Mouse (Mus musculus) MEL (cell line): Measurements from ENCODE around the gene Atpaf2. TPM values are rescaled to one million over a fixed set of nuclear protein-coding genes. Genes with fewer than 3 reads are reported as not detected.

ENCODE experiments used
- DNase-seq: peaks from one replicate; pipeline ENCODE4 v3.0.0; 2011; ENCODE audit warnings: low read depth, low spot score
- H3K27ac ChIP-seq: 2 replicates; pipeline ENCODE4 v1.5.1; 2012; ENCODE audit warnings: low read depth, mild to moderate bottlenecking, control low read depth, low read length, moderate library complexity; ENCODE audit not compliant: control insufficient read depth
- H3K27me3 ChIP-seq, 2 experiments: fragments of 150-350 bp in 1 of 2; sonication (generic) in 1 of 2; 2 replicates each; pipeline ENCODE4 v1.6.1; 2012; ENCODE audit warnings: low read length in 2 of 2, mild to moderate bottlenecking in 2 of 2, improper control_type of control experiment in 1 of 2, moderate library complexity in 1 of 2; ENCODE audit not compliant: insufficient read depth in 2 of 2, control insufficient read depth in 1 of 2
- H3K36me3 ChIP-seq, 2 experiments: 2 replicates each; pipeline ENCODE4 v1.6.1; 2012 to 2014; ENCODE audit warnings: low read length in 2 of 2, improper control_type of control experiment in 1 of 2, inconsistent platforms in 1 of 2, mild to moderate bottlenecking in 1 of 2; ENCODE audit not compliant: insufficient read depth in 2 of 2, control insufficient read depth in 1 of 2
- H3K4me1 ChIP-seq, 2 experiments: fragments of 150-350 bp in 1 of 2; sonication (generic) in 1 of 2; 2 replicates each; pipeline ENCODE4 v1.6.1; 2012; ENCODE audit warnings: low read length in 2 of 2, improper control_type of control experiment in 1 of 2, mild to moderate bottlenecking in 1 of 2; ENCODE audit not compliant: insufficient read depth in 2 of 2, control insufficient read depth in 1 of 2
- H3K4me3 ChIP-seq, 2 experiments: fragments of 150-350 bp in 1 of 2; sonication (generic) in 1 of 2; 2 replicates each; pipeline ENCODE4 v1.5.1; 2012; ENCODE audit warnings: low read depth in 2 of 2, low read length in 2 of 2, mild to moderate bottlenecking in 2 of 2, moderate library complexity in 2 of 2, control low read depth in 1 of 2, improper control_type of control experiment in 1 of 2; ENCODE audit not compliant: control insufficient read depth in 1 of 2, insufficient read depth in 1 of 2
- H3K79me2 ChIP-seq: 2 replicates; pipeline ENCODE4 v1.6.1; 2012; ENCODE audit warnings: mild to moderate bottlenecking, low read length, moderate library complexity; ENCODE audit not compliant: control insufficient read depth, poor library complexity, insufficient read depth
- H3K9ac ChIP-seq: 2 replicates; pipeline ENCODE4 v1.6.1; 2012; ENCODE audit warnings: low read depth, mild to moderate bottlenecking, control low read depth, low read length, moderate library complexity; ENCODE audit not compliant: control insufficient read depth, poor library complexity, severe bottlenecking
- H3K9me3 ChIP-seq: fragments of 150-350 bp; sonication (generic); replicated peaks from 2 replicates; pipeline ENCODE4 v1.6.1; 2012; ENCODE audit warnings: mild to moderate bottlenecking, low read length, improper control_type of control experiment, moderate library complexity; ENCODE audit not compliant: insufficient read depth
- BHLHE40 ChIP-seq: IDR thresholded peaks from 2 replicates; pipeline ENCODE4 v1.6.1; 2012; ENCODE audit warnings: low read depth, mild to moderate bottlenecking, inconsistent platforms, low read length, improper control_type of control experiment, borderline replicate concordance
- CHD1 ChIP-seq: IDR thresholded peaks from 2 replicates; pipeline ENCODE4 v1.6.1; 2012; ENCODE audit warnings: low read depth, mild to moderate bottlenecking, inconsistent platforms, low read length, improper control_type of control experiment
- CHD2 ChIP-seq: IDR thresholded peaks from 2 replicates; pipeline ENCODE4 v1.6.1; 2011; ENCODE audit warnings: low read length, improper control_type of control experiment
- ELF1 ChIP-seq: IDR thresholded peaks from 2 replicates; pipeline ENCODE4 v1.6.1; 2014; ENCODE audit warnings: low read depth, mild to moderate bottlenecking, inconsistent platforms, low read length, improper control_type of control experiment, moderate library complexity
- EP300 ChIP-seq, 2 experiments: IDR thresholded peaks; 2 replicates each; pipeline ENCODE4 v1.6.1; 2011; ENCODE audit warnings: improper control_type of control experiment in 2 of 2, low read length in 2 of 2, low read depth in 1 of 2, mild to moderate bottlenecking in 1 of 2
- ETS1 ChIP-seq: IDR thresholded peaks from 2 replicates; pipeline ENCODE4 v1.6.1; 2012; ENCODE audit warnings: low read depth, mild to moderate bottlenecking, inconsistent platforms, low read length, improper control_type of control experiment, moderate library complexity
- GABPA ChIP-seq: IDR thresholded peaks from 2 replicates; pipeline ENCODE4 v1.6.1; 2012; ENCODE audit warnings: low read depth, mild to moderate bottlenecking, inconsistent platforms, low read length, improper control_type of control experiment, moderate library complexity
- GATA1 ChIP-seq: IDR thresholded peaks from 2 replicates; pipeline ENCODE4 v1.6.1; 2011; ENCODE audit warnings: low read depth, low read length, improper control_type of control experiment
- HCFC1 ChIP-seq: IDR thresholded peaks from 2 replicates; pipeline ENCODE4 v1.6.1; 2012; ENCODE audit warnings: low read depth, mild to moderate bottlenecking, inconsistent platforms, low read length, improper control_type of control experiment, moderate library complexity
- KAT2A ChIP-seq: conservative IDR thresholded peaks from 2 replicates; pipeline ENCODE4 v1.6.1; 2012; ENCODE audit warnings: low read depth, low read length, improper control_type of control experiment, inconsistent platforms
- MAX ChIP-seq: IDR thresholded peaks from 2 replicates; pipeline ENCODE4 v1.6.1; 2011; ENCODE audit warnings: low read length, improper control_type of control experiment
- MAZ ChIP-seq: IDR thresholded peaks from 2 replicates; pipeline ENCODE4 v1.6.1; 2012; ENCODE audit warnings: low read depth, mild to moderate bottlenecking, inconsistent platforms, low read length, improper control_type of control experiment
- MEF2A ChIP-seq: IDR thresholded peaks from 2 replicates; pipeline ENCODE4 v1.6.1; 2014; ENCODE audit warnings: low read depth, mild to moderate bottlenecking, inconsistent platforms, low read length, improper control_type of control experiment; ENCODE audit not compliant: poor library complexity, insufficient replicate concordance, severe bottlenecking; ENCODE audit errors: extremely low read depth
- MXI1 ChIP-seq: IDR thresholded peaks from 2 replicates; pipeline ENCODE4 v1.6.1; 2011; ENCODE audit warnings: mild to moderate bottlenecking, low read depth, low read length, improper control_type of control experiment
- MYB ChIP-seq: IDR thresholded peaks from 2 replicates; pipeline ENCODE4 v1.6.1; 2011; ENCODE audit warnings: mild to moderate bottlenecking, low read depth, low read length, improper control_type of control experiment
- MYC ChIP-seq: IDR thresholded peaks from 2 replicates; pipeline ENCODE4 v1.6.1; 2011; ENCODE audit warnings: low read depth, mild to moderate bottlenecking, low read length, improper control_type of control experiment, moderate library complexity
- NELFE ChIP-seq: IDR thresholded peaks from 2 replicates; pipeline ENCODE4 v1.6.1; 2011; ENCODE audit warnings: low read depth, low read length, improper control_type of control experiment
- NRF1 ChIP-seq: IDR thresholded peaks from 2 replicates; pipeline ENCODE4 v1.6.1; 2014; ENCODE audit warnings: low read depth, mild to moderate bottlenecking, inconsistent platforms, low read length, improper control_type of control experiment, moderate library complexity; ENCODE audit not compliant: poor library complexity, insufficient read depth, severe bottlenecking
- POLR2A ChIP-seq, 2 experiments: IDR thresholded peaks; 2 replicates each; pipeline ENCODE4 v1.6.1; 2011 to 2012; ENCODE audit warnings: low read length in 2 of 2, mild to moderate bottlenecking in 2 of 2, control low read depth in 1 of 2, improper control_type of control experiment in 1 of 2, low read depth in 1 of 2, moderate library complexity in 1 of 2; ENCODE audit not compliant: control insufficient read depth in 1 of 2, insufficient read depth in 1 of 2, poor library complexity in 1 of 2
- RAD21 ChIP-seq: IDR thresholded peaks from 2 replicates; pipeline ENCODE4 v1.6.1; 2011; ENCODE audit warnings: mild to moderate bottlenecking, low read depth, low read length, improper control_type of control experiment
- SIN3A ChIP-seq: IDR thresholded peaks from 2 replicates; pipeline ENCODE4 v1.6.1; 2012; ENCODE audit warnings: low read length, improper control_type of control experiment, inconsistent platforms
- TAL1 ChIP-seq: IDR thresholded peaks from 2 replicates; pipeline ENCODE4 v1.6.1; 2012; ENCODE audit warnings: mild to moderate bottlenecking, inconsistent platforms, low read length, moderate library complexity, mixed read lengths
- TBP ChIP-seq: IDR thresholded peaks from 2 replicates; pipeline ENCODE4 v1.8.0; 2011; ENCODE audit warnings: low read depth, low read length, improper control_type of control experiment
- TCF12 ChIP-seq: IDR thresholded peaks from 2 replicates; pipeline ENCODE4 v1.6.1; 2014; ENCODE audit warnings: low read depth, mild to moderate bottlenecking, inconsistent platforms, low read length, improper control_type of control experiment, moderate library complexity
- UBTF ChIP-seq: IDR thresholded peaks from 2 replicates; pipeline ENCODE4 v1.6.1; 2012; ENCODE audit warnings: low read depth, mild to moderate bottlenecking, inconsistent platforms, low read length, improper control_type of control experiment, moderate library complexity, borderline replicate concordance; ENCODE audit not compliant: insufficient read depth
- USF1 ChIP-seq: IDR thresholded peaks from 2 replicates; pipeline ENCODE4 v1.6.1; 2014; ENCODE audit warnings: low read depth, mild to moderate bottlenecking, inconsistent platforms, low read length, improper control_type of control experiment, moderate library complexity
- USF2 ChIP-seq, 2 experiments: IDR thresholded peaks; 2 replicates each; pipeline ENCODE4 v1.6.1; 2011 to 2012; ENCODE audit warnings: improper control_type of control experiment in 2 of 2, low read length in 2 of 2, borderline replicate concordance in 1 of 2, inconsistent platforms in 1 of 2, low read depth in 1 of 2, mild to moderate bottlenecking in 1 of 2; ENCODE audit not compliant: insufficient read depth in 1 of 2
- ZC3H11A ChIP-seq: IDR thresholded peaks from 2 replicates; pipeline ENCODE4 v1.6.1; 2012; ENCODE audit warnings: low read depth, mild to moderate bottlenecking, inconsistent platforms, low read length, improper control_type of control experiment
- ZMIZ1 ChIP-seq: IDR thresholded peaks from 2 replicates; pipeline ENCODE4 v1.6.1; 2012; ENCODE audit warnings: low read depth, mild to moderate bottlenecking, inconsistent platforms, low read length, improper control_type of control experiment, moderate library complexity
- polyA plus RNA-seq, 2 experiments: library from polyadenylated mRNA; stranded (reverse) in 1 of 2; unstranded in 1 of 2; fragments of >175 nt in 1 of 2; fragments of >200 nt in 1 of 2; gene quantifications; 2 replicates each; pipeline versions ENCODE4 v1.2.1 to v1.2.4; 2012; ENCODE audit warnings: low replicate concordance in 2 of 2, low read depth in 1 of 2; ENCODE audit not compliant: insufficient read length in 2 of 2, insufficient read depth in 1 of 2, missing spikeins in 1 of 2
- total RNA-seq: library from RNA; depleted of rRNA; stranded (reverse); fragments of 300-350 nt; gene quantifications from 2 replicates; pipeline ENCODE4 v1.2.3, GENCODE M21; 2012

Gene Atpaf2
- total and polyA plus RNA-seq, 3 experiments = 82.6 to 102 TPM; not detected in 1

- TF ChIP-seq MYC (peak; percentile 83), TCF12 (peak; percentile 62; the same call in 1 of the 2 replicates), USF1 (peak; percentile 99), SIN3A (peak; percentile 100), CHD2 (peak; percentile 95), NRF1 (no peak), HCFC1 (peak; percentile 97), ETS1 (peak; percentile 40; the same call in 1 of the 2 replicates), NELFE (peak; percentile 53; the same call in 1 of the 2 replicates), USF2 (IDR thresholded peaks at IDR 0.05; ENCODE audit: borderline replicate concordance in 1 of 2, insufficient read depth in 1 of 2, low read depth in 1 of 2, low read length in 2 of 2) (peak; percentile 92 to 97), MXI1 (peak; percentile 94), TBP (peak; percentile 42), MEF2A (0 out of 2 replicates have a peak, but pooled peaks have one; percentile 33), MYB (no peak), KAT2A (peak; percentile 89), GABPA (no peak), CHD1 (no peak), GATA1 (peak; percentile 56; the same call in 1 of the 2 replicates), POLR2A (IDR thresholded peaks at IDR 0.05; ENCODE audit: control insufficient read depth in 1 of 2, insufficient read depth in 1 of 2, low read depth in 1 of 2, low read length in 2 of 2, poor library complexity in 1 of 2) (peak; percentile 71 to 76), UBTF (no peak), TAL1 (no peak), EP300 (IDR thresholded peaks at IDR 0.05; ENCODE audit: low read depth in 1 of 2, low read length in 2 of 2) (0 out of 4 replicates have a peak, but pooled peaks of 1 of the 2 experiments have one; percentile 10), ZC3H11A (no peak), ZMIZ1 (0 out of 2 replicates have a peak, but pooled peaks have one; percentile 46), MAX (peak; percentile 99), MAZ (peak; percentile 80; the same call in 1 of the 2 replicates), RAD21 (no peak), ELF1 (peak; percentile 84), BHLHE40 (peak; percentile 97)
- peak; percentile 100 for DNase-seq
- peak within 1 kb of the TSS; percentile 78 for H3K9ac ChIP-seq
- peaks cover 0 to 14% of the 10 kb centered on the region in 2 experiments; a peak in 2 of 4 replicates for H3K4me1 ChIP-seq
- H3K9me3 ChIP-seq = no peaks in the 10 kb centered on the region
- H3K27me3 ChIP-seq = no peaks in the 10 kb centered on the region
- H3K79me2 ChIP-seq = peaks cover 4% of the 10 kb centered on the region; the same call in 1 of the 2 replicates
- H3K4me3 ChIP-seq = peak within 1 kb of the TSS; percentile 61 to 85
- peaks cover 0 to 11% of the 10 kb centered on the region in 2 experiments; a peak in 2 of 4 replicates for H3K36me3 ChIP-seq
- H3K27ac ChIP-seq = peak within 1 kb of the TSS; percentile 13; the same call in 1 of the 2 replicates
Measured at GRCm38 (mm10) chr11:60352559-60353411, 65.5 kb downstream of the Atpaf2 start, which contains the start of the genes Tom1l2 and Drc3. Gene Tom1l2 (minus strand): TSS chr11:60352905. Gene Drc3 (plus strand): TSS chr11:60353329.
